Mouse (Mus musculus) kidney, postnatal 10 days (tissue): ENCODE measurements around the gene Mindy3.

Source experiments
- DNase-seq: peaks from one replicate; pipeline ENCODE4 v3.0.0; 2021; ENCODE audit warnings: mixed read lengths

The Mindy3 gene

GRCm38 (mm10) chr2:12300449-12301228 lies 118.6 kb downstream of the Mindy3 start:
- peak; percentile 45 for DNase-seq

DNA sequence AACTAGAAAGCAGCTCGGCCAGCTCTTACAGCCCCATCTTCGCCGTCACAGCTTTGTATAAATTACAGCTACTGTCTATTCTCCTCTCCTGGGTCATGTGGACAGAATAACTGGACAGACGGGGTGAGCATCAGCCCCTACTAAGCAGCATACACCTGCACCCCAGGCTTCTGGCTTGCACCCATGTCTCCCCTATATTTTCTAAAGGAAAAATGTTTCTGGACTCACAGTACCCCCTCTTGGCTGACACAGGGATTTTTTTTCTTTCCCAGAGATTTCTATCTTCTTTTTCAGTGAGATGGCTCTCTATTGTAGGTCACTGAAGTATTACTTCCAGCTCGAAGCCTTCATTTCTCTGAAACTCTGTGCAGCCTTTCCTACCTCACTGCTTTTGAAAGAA lies 122.0 kb downstream of the Mindy3 start:
- DNase-seq = no peak
